Mouse (Mus musculus) megakaryocyte, embryonic 14.5 days (primary cell): ENCODE data around the gene Npy4r.

ENCODE experiments used
- FLI1 ChIP-seq: IDR thresholded peaks from 2 replicates; pipeline ENCODE4 v1.6.1; 2012; ENCODE audit warnings: low read length, inconsistent platforms, mixed read lengths
- GATA1 ChIP-seq: IDR thresholded peaks from 3 replicates; pipeline ENCODE4 v1.6.1; 2012; ENCODE audit warnings: mixed read lengths, low read length, inconsistent platforms, borderline replicate concordance

- TF ChIP-seq GATA1, result no peak
- TF ChIP-seq FLI1, result no peak
Measured at GRCm38 (mm10) chr14:34193879-34194278, 41.6 kb upstream of the Npy4r start.
